Mouse (Mus musculus) liver, postnatal 0 days (tissue): ENCODE data around the gene Cfap52. TPM values are rescaled to one million over a fixed set of nuclear protein-coding genes. Genes with fewer than 3 reads are reported as not detected.
A peak's percentile ranks its signal among the peaks of the same experiment; 100 is the strongest.

ENCODE experiments used
- ATAC-seq: fragments of 200-750 bp; cut with Nextera tagmentation; 2 replicates; pipeline ENCODE4 v1.8.0; 2017; ENCODE audit warnings: mild to moderate bottlenecking, moderate library complexity
- DNase-seq: peaks from one replicate; pipeline ENCODE4 v3.0.0-alpha.2; 2016
- H3K27ac ChIP-seq: fragments of 300-500 bp; sonication (generic); 2 replicates; pipeline ENCODE4 v1.5.1; 2014; ENCODE audit warnings: antibody characterized with exemption, moderate library complexity, mild to moderate bottlenecking, low read depth
- H3K27me3 ChIP-seq: fragments of 300-500 bp; sonication (generic); 2 replicates; pipeline ENCODE4 v1.6.1; 2014; ENCODE audit warnings: low read length, control low read depth, mixed read lengths; ENCODE audit not compliant: insufficient read depth
- H3K36me3 ChIP-seq: fragments of 300-500 bp; sonication (generic); replicated peaks from 2 replicates; pipeline ENCODE4 v1.6.1; 2014; ENCODE audit warnings: mild to moderate bottlenecking, control low read depth, low read length, moderate library complexity, mixed read lengths; ENCODE audit not compliant: insufficient read depth
- H3K4me1 ChIP-seq: fragments of 300-500 bp; sonication (generic); 2 replicates; pipeline ENCODE4 v1.6.1; 2014; ENCODE audit warnings: antibody characterized with exemption, mild to moderate bottlenecking, control low read depth; ENCODE audit not compliant: insufficient read depth
- H3K4me2 ChIP-seq: fragments of 300-500 bp; sonication (generic); 2 replicates; pipeline ENCODE4 v1.6.1; 2014; ENCODE audit warnings: low read depth, mild to moderate bottlenecking, low read length, moderate library complexity, mixed read lengths
- H3K4me3 ChIP-seq: fragments of 300-500 bp; sonication (generic); 2 replicates; pipeline ENCODE4 v1.5.1; 2014; ENCODE audit warnings: low read depth, low read length
- H3K9ac ChIP-seq: fragments of 300-500 bp; sonication (generic); replicated peaks from 2 replicates; pipeline ENCODE4 v1.6.1; 2014; ENCODE audit warnings: mild to moderate bottlenecking, moderate library complexity
- H3K9me3 ChIP-seq: fragments of 300-500 bp; sonication (generic); 2 replicates; pipeline ENCODE4 v1.6.1; 2016; ENCODE audit warnings: mild to moderate bottlenecking, control low read depth, low read length, mixed read lengths
- CTCF ChIP-seq: sonication (generic); IDR thresholded peaks from 2 replicates; pipeline ENCODE4 v1.5.1; 2016; ENCODE audit warnings: antibody characterized with exemption, low read depth
- EP300 ChIP-seq: IDR thresholded peaks from 2 replicates; pipeline ENCODE4 v1.6.1; 2016; ENCODE audit warnings: antibody characterized with exemption, low read depth, mild to moderate bottlenecking
- WGBS: fragments of 180-500 bp; shearing (Covaris S2); extraction: QIAGEN DNeasy Blood & Tissue Kit; methylation state at CpG from one replicate; pipeline ENCODE4 v1.1.7; 2014; ENCODE audit not compliant: insufficient replicate concordance; 5-methylcytosine and 5-hydroxymethylcytosine counted together
- polyA plus RNA-seq: library from polyadenylated mRNA; unstranded; fragments of >200 nt; fragmentation: Nextera tagmentation; extraction: Ambion mirVana; gene quantifications from 2 replicates; pipeline ENCODE4 v1.2.1, GENCODE M21; 2015

The Cfap52 gene
- polyA plus RNA-seq, 1 experiment from 2014 or later, result not detected

DNA sequence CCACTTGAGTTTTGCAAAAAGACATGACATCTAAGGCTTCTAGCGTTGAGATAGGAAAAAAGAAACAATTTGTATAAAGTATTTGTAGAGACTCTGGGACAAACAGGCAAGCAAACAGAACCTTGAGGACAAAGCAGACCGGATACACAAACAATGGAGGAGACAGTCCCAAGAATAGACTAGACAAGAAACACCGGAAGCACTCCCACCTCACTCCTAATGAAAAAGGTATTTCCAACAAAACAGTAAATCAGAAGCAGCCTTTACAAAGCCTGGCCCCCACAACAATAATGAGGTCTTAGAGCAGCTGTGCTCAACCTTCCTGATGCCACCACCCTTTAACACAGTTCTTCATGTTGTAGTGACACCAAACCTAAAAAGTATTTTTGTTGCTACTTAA, 48.3 kb downstream of the Cfap52 start:
- H3K27ac ChIP-seq, result no peak overlapping the region
- H3K4me1 ChIP-seq, result peaks cover 8% of the 10 kb centered on the region
- H3K4me3 ChIP-seq, result no peak overlapping the region
- H3K27me3 ChIP-seq, result peaks cover 31% of the 10 kb centered on the region
- WGBS, result 62% methylated on average over 3 of the region's 3 CpGs
- no peaks in the 10 kb centered on the region for H3K36me3 ChIP-seq
- H3K9me3 ChIP-seq, result no peaks in the 10 kb centered on the region
- H3K4me2 ChIP-seq, result no peak overlapping the region
- no peak for ATAC-seq
- TF ChIP-seq CTCF, result no peak
- H3K9ac ChIP-seq, result no peak overlapping the region
- no peak for DNase-seq

DNA sequence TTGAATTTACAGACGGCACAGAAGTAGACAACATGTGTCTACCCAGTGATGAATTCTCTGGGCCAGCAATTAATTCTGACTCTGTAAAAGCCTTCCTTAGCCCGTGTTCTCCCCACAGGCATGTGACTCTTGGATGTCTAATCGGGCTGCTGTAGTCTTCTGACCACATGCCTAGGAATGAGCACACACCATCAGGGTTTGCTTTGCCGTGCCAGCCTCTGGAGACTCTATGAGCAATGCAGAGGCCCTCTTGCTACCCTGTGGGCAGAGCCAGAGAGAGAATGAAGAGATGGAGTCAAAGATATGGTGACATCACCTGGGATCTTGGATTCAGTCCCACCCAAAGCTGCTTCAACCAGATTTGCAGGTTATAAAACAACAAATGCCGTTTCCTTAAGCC, 54.4 kb downstream of the Cfap52 start:
- H3K27ac ChIP-seq, result no peak overlapping the region
- no peak overlapping the region for H3K4me2 ChIP-seq
- no peak for TF ChIP-seq CTCF
- no peak for TF ChIP-seq EP300
- ATAC-seq, result no peak
- H3K27me3 ChIP-seq, result no peaks in the 10 kb centered on the region
- H3K36me3 ChIP-seq, result no peaks in the 10 kb centered on the region
- H3K9me3 ChIP-seq, result no peaks in the 10 kb centered on the region
- no peak overlapping the region for H3K9ac ChIP-seq
- no peaks in the 10 kb centered on the region for H3K4me1 ChIP-seq
- 78% methylated on average over 5 of the region's 5 CpGs for WGBS
- no peak overlapping the region for H3K4me3 ChIP-seq
- DNase-seq, result no peak

DNA sequence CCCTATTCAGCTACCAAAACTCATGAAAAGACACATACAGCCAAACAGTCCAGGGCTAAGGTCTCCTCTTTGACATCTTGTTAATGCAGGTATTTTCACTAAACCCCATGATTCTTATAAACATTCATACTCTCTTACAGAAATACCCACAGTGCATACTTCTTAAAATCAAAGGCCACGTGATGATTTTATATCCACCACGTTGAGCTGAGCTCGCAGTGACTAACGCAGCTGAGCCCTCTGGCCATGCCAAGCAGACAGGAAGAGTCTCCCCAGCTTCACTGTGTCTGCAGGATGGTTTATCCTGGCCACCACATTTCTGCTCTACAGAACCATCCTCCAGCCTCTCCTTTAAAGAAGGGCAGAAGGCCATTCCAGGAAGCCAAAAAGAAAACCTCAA, 61.7 kb downstream of the Cfap52 start:
- no peak for ATAC-seq
- Histone ChIP-seq H3K4me3 (no peak overlapping the region), H3K4me2 (no peak overlapping the region), H3K27me3 (no peaks in the 10 kb centered on the region), H3K9me3 (no peaks in the 10 kb centered on the region), H3K27ac (no peak overlapping the region), H3K4me1 (no peaks in the 10 kb centered on the region), H3K36me3 (no peaks in the 10 kb centered on the region), H3K9ac (no peak overlapping the region)
- TF ChIP-seq EP300, result no peak
- no peak for TF ChIP-seq CTCF
- WGBS, result 84% methylated on average over 4 of the region's 4 CpGs
- no peak for DNase-seq

DNA sequence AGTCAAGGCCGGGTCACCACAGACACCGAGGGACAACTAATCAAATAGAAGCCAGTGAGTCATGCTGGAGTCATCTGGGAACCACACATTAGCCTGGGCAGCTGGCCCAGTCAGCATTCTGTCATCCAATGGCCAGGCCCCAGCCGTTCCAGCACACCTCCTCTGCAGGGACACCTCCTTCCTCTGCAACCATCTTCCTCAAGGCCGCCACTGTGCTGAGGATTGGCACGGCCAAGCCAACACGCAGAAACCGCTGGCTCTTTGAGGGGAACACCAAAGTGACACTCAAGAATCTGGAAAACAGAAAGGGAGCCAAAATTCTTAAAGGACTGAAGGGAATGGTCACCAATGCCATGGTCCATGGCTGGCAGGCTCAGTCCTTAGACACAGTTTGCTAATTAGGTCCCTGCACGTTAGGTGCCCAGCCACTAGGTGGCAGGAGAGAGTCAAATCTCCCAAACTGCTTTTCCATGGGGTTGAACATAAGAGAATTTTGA, 68.3 kb downstream of the Cfap52 start:
- H3K9me3 ChIP-seq, result no peaks in the 10 kb centered on the region
- H3K27me3 ChIP-seq, result no peaks in the 10 kb centered on the region
- TF ChIP-seq EP300 (no peak), CTCF (peak; percentile 83)
- H3K36me3 ChIP-seq, result no peaks in the 10 kb centered on the region
- DNase-seq (peak; percentile 67), ATAC-seq (peak; percentile 72)
- H3K4me2 ChIP-seq, result no peak overlapping the region
- H3K27ac ChIP-seq, result no peak overlapping the region
- H3K4me3 ChIP-seq, result no peak overlapping the region
- WGBS, result 47% methylated on average over 8 of the region's 8 CpGs
- no peaks in the 10 kb centered on the region for H3K4me1 ChIP-seq
- no peak overlapping the region for H3K9ac ChIP-seq

DNA sequence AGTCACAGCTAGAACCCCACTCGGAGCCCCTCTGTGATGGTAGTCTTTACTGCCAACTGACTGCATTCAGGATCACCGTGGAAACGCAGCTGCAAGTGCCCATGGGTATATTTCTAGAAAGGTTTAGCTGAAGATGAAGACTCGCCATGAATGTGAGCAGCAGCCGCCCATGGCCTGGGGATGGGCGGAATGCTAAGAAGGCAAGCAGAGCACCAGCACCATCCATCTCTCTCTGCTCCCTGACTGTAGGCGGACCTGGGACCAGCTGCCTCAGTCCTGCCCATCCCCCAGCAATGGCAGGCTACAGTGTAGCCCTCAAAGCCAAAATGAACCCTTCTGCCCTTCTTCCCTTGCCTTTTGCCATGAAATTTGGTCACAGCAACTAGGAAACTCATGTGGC, 69.8 kb downstream of the Cfap52 start:
- ATAC-seq, result no peak
- Histone ChIP-seq H3K9me3 (no peaks in the 10 kb centered on the region), H3K4me3 (no peak overlapping the region), H3K4me1 (no peaks in the 10 kb centered on the region), H3K36me3 (no peaks in the 10 kb centered on the region), H3K27ac (no peak overlapping the region), H3K9ac (no peak overlapping the region), H3K4me2 (no peak overlapping the region), H3K27me3 (no peaks in the 10 kb centered on the region)
- no peak for DNase-seq
- 77% methylated on average over 7 of the region's 7 CpGs for WGBS
- TF ChIP-seq EP300 (no peak), CTCF (no peak)

DNA sequence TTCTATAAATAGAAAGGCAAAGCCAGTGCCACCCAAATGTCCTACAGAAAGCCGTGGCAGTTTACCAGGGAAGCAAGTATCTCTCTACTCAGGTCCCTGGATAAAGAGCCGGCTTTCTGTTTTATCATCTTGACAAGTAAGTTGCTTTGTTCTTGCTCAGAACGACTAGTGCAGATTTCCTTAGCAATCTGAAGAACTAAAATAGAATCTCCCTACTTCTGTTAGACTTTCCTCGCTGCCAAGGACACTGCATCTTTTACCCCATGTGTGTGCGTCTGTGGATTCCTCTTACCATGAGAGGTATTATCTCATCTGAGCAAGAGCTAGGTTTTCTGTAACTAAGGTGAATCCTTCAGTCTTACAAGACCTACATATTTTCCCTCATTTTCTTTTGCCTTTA, 76.9 kb downstream of the Cfap52 start:
- Histone ChIP-seq H3K4me3 (no peak overlapping the region), H3K9ac (no peak overlapping the region), H3K27ac (no peak overlapping the region), H3K27me3 (no peaks in the 10 kb centered on the region), H3K9me3 (0 out of 2 replicates have a peak, but pooled peaks cover 3% of the 10 kb centered on the region), H3K4me1 (no peaks in the 10 kb centered on the region), H3K36me3 (no peaks in the 10 kb centered on the region), H3K4me2 (no peak overlapping the region)
- ATAC-seq (no peak), DNase-seq (no peak)
- WGBS, result 66% methylated on average over 5 of the region's 5 CpGs
- no peak for TF ChIP-seq CTCF
- no peak for TF ChIP-seq EP300

DNA sequence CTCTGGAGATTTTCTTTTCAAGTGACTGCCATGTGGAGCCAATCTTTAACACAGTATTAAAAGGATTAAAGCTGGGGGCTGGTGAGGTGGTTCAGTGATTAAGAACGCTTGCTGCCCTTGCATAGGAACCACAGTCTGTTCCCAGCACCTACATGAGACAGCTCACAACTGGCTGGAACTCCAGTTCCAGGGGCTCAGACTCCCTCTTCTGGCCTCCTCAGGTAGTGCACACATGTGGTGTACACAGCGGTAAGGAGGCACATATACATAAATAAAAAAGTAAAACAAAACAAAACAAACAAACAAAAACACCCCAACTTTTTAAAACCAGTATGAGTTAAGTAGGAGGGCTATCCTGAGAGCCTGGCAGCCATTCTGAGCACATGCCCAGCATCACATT, 79.5 kb downstream of the Cfap52 start:
- Histone ChIP-seq H3K9me3 (0 out of 2 replicates have a peak, but pooled peaks cover 3% of the 10 kb centered on the region), H3K27me3 (no peaks in the 10 kb centered on the region), H3K4me1 (no peaks in the 10 kb centered on the region), H3K27ac (no peak overlapping the region), H3K4me2 (no peak overlapping the region), H3K9ac (no peak overlapping the region), H3K4me3 (no peak overlapping the region), H3K36me3 (no peaks in the 10 kb centered on the region)
- no peak for TF ChIP-seq CTCF
- TF ChIP-seq EP300, result no peak
- WGBS, result 88% methylated on average over 2 of the region's 2 CpGs
- DNase-seq (no peak), ATAC-seq (no peak)

Other genes with a start within 250 kb of the Cfap52 start
- gene Glp2r, start 194.5 kb downstream of the Cfap52 start, polyA plus RNA-seq, result 0.02 TPM in 1 of 2 replicates, not detected in the other
- not detected in 2 replicates for gene Gsg1l2, start 191.0 kb downstream of the Cfap52 start, polyA plus RNA-seq
- 0.95 TPM in 1 of 2 replicates, not detected in the other for gene Dhrs7c, start 167.5 kb downstream of the Cfap52 start, polyA plus RNA-seq
- not detected in 2 replicates for gene Usp43, start 43.5 kb downstream of the Cfap52 start, polyA plus RNA-seq
- gene Stx8, start 542 bp upstream of the Cfap52 start, polyA plus RNA-seq, result 27.4 and 29.0 TPM in 2 replicates